Mouse (Mus musculus) intestine, embryonic 16.5 days (tissue): Measurements from ENCODE around the gene Mgat5b. TPM values are rescaled to one million over a fixed set of nuclear protein-coding genes. Genes with fewer than 3 reads are reported as not detected.
A peak's percentile ranks its signal among the peaks of the same experiment; 100 is the strongest.

Experiments
- ATAC-seq: fragments of 200-750 bp; cut with Nextera tagmentation; 2 replicates; pipeline ENCODE4 v1.8.0; 2017; ENCODE audit warnings: moderate TSS enrichment, moderate library complexity
- H3K27ac ChIP-seq: fragments of 300-500 bp; sonication (generic); 2 replicates; pipeline ENCODE4 v1.5.1; 2014; ENCODE audit warnings: mild to moderate bottlenecking, low read length
- H3K27me3 ChIP-seq: fragments of 300-500 bp; sonication (generic); replicated peaks from 2 replicates; pipeline ENCODE4 v1.6.1; 2014; ENCODE audit warnings: low read length, control low read depth, mixed read lengths; ENCODE audit not compliant: control insufficient read depth, insufficient read depth
- H3K36me3 ChIP-seq: fragments of 300-500 bp; sonication (generic); 2 replicates; pipeline ENCODE4 v1.6.1; 2014; ENCODE audit warnings: low read length, control low read depth; ENCODE audit not compliant: control insufficient read depth, insufficient read depth
- H3K4me1 ChIP-seq: fragments of 300-500 bp; sonication (generic); 2 replicates; pipeline ENCODE4 v1.6.1; 2014; ENCODE audit warnings: low read length, control low read depth, mixed read lengths; ENCODE audit not compliant: control insufficient read depth, insufficient read depth
- H3K4me2 ChIP-seq: fragments of 300-500 bp; sonication (generic); 2 replicates; pipeline ENCODE4 v1.6.1; 2014; ENCODE audit warnings: low read depth, low read length, control low read depth
- H3K4me3 ChIP-seq: fragments of 300-500 bp; sonication (generic); 2 replicates; pipeline ENCODE4 v1.5.1; 2014; ENCODE audit warnings: mild to moderate bottlenecking, low read length
- H3K9ac ChIP-seq: fragments of 300-500 bp; sonication (generic); 2 replicates; pipeline ENCODE4 v1.6.1; 2014; ENCODE audit warnings: low read depth, low read length
- H3K9me3 ChIP-seq: fragments of 300-500 bp; sonication (generic); 2 replicates; pipeline ENCODE4 v1.6.1; 2016; ENCODE audit warnings: low read length, control low read depth; ENCODE audit not compliant: control insufficient read depth
- WGBS: fragments of 180-500 bp; shearing (Covaris S2); extraction: QIAGEN DNeasy Blood & Tissue Kit; methylation state at CpG from one replicate; pipeline ENCODE4 v1.1.7; 2014; 5-methylcytosine and 5-hydroxymethylcytosine counted together
- polyA plus RNA-seq: library from polyadenylated mRNA; unstranded; fragments of >200 nt; fragmentation: Nextera tagmentation; extraction: Ambion mirVana; gene quantifications from 2 replicates; pipeline ENCODE4 v1.2.1, GENCODE M21; 2015

Mgat5b gene
- polyA plus RNA-seq: 0.54 and 0.55 TPM in 2 replicates

GRCm38 (mm10) chr11:116918323-116919185, at the start of gene Mgat5b:
Mgat5b (plus strand) TSS chr11:116918863.
- no peak within 1 kb of the TSS for H3K27ac ChIP-seq

DNA sequence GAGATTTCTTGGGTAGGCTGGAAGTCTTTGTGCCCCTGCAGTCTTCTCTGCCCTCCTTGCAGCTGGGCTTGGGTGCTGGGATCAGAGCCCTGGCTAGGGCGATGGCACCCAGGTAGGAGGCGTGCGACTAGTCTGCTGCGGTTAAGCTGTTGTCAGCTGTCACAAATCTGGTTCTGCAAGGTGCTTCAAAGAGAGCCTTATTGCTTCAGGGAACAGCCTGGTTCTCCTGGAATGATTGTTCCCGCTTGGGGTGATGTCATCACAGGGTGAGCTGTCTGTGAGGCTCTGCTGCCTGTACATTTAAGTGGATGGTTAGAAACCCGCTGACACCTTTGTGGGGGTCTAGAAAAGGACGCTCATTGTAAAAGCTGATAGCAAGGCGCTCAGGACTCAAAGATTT, 49.4 kb upstream of the Mgat5b start:
- H3K4me1 ChIP-seq: no peaks in the 10 kb centered on the region
- H3K27ac ChIP-seq: no peak overlapping the region
- H3K4me2 ChIP-seq: no peak overlapping the region
- H3K27me3 ChIP-seq: no peaks in the 10 kb centered on the region
- H3K9ac ChIP-seq: no peak overlapping the region
- no peak for ATAC-seq
- WGBS: 73% methylated on average over 8 of the region's 8 CpGs
- 0 out of 2 replicates have a peak, but pooled peaks cover 11% of the 10 kb centered on the region for H3K36me3 ChIP-seq
- no peaks in the 10 kb centered on the region for H3K9me3 ChIP-seq
- H3K4me3 ChIP-seq: no peak overlapping the region

More at GRCm38 (mm10) chr11:116918323-116919185, at the start of gene Mgat5b:
- Histone ChIP-seq H3K36me3 (no peaks in the 10 kb centered on the region), H3K4me1 (peaks cover 9% of the 10 kb centered on the region), H3K9ac (peak within 1 kb of the TSS; percentile 70), H3K4me3 (peak within 1 kb of the TSS; percentile 60), H3K4me2 (peak within 1 kb of the TSS; percentile 99), H3K27me3 (peaks cover 54% of the 10 kb centered on the region), H3K9me3 (no peaks in the 10 kb centered on the region)
- ATAC-seq: peak; percentile 83
- 2% methylated on average over 88 of the region's 90 CpGs for WGBS

GRCm38 (mm10) chr11:116869641-116870040, 49.0 kb upstream of the Mgat5b start:
- 84% methylated on average over 4 of the region's 4 CpGs for WGBS
- Histone ChIP-seq H3K9ac (no peak overlapping the region), H3K27me3 (no peaks in the 10 kb centered on the region), H3K36me3 (0 out of 2 replicates have a peak, but pooled peaks cover 13% of the 10 kb centered on the region), H3K4me1 (no peaks in the 10 kb centered on the region), H3K27ac (no peak overlapping the region), H3K4me3 (no peak overlapping the region), H3K9me3 (no peaks in the 10 kb centered on the region), H3K4me2 (no peak overlapping the region)
- ATAC-seq: no peak

DNA sequence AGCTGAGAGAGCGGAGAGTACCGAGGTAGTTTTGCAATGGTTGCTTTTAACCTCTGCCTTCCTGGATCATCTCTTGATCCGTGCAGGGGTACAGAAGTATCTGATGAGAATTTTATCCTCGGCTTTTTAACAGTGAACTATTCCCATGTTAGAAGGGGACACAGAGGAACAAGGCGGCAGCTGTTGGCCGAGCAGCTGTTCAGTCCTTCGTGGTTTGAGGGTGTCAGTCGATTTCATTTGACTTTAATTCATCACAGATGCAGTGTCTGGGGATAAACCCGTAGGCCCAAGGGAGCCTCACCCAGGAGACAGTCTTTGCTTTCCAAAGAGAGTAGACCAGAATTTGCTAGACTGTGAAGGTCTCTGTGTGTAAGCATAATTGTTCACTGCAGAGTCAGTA, 47.1 kb upstream of the Mgat5b start:
- no peak for ATAC-seq
- Histone ChIP-seq H3K36me3 (0 out of 2 replicates have a peak, but pooled peaks cover 13% of the 10 kb centered on the region), H3K9me3 (no peaks in the 10 kb centered on the region), H3K9ac (no peak overlapping the region), H3K4me3 (no peak overlapping the region), H3K27ac (no peak overlapping the region), H3K4me1 (no peaks in the 10 kb centered on the region), H3K27me3 (no peaks in the 10 kb centered on the region), H3K4me2 (no peak overlapping the region)
- WGBS: 89% methylated on average over 9 of the region's 9 CpGs

DNA sequence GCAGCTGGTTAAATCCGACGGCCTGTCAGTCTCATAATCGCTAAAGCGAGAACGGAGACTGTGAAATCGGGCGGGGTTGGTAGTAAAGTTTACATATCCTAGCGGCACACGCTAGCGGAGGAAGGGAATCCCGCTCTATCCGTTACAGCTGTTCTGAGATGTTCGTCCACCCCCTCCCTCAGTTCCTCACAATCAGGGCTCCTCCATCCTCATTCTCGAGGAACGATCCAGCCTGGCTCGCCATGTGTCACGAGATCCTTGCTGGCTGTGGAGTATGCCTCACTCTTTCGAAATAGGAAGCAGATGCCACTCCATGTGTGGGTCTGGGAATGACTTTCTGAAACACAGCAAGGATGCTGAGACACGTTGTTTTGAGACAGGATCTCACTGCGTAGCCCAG, 44.7 kb upstream of the Mgat5b start:
- WGBS: 87% methylated on average over 20 of the region's 20 CpGs
- Histone ChIP-seq H3K27ac (no peak overlapping the region), H3K4me2 (no peak overlapping the region)

GRCm38 (mm10) chr11:116878454-116878853, 40.2 kb upstream of the Mgat5b start:
- H3K9me3 ChIP-seq: no peaks in the 10 kb centered on the region
- no peak overlapping the region for H3K27ac ChIP-seq
- H3K27me3 ChIP-seq: no peaks in the 10 kb centered on the region
- H3K4me3 ChIP-seq: no peak overlapping the region
- 85% methylated on average over 8 of the region's 8 CpGs for WGBS
- 0 out of 2 replicates have a peak, but pooled peaks have one; percentile 21 for ATAC-seq
- H3K9ac ChIP-seq: no peak overlapping the region
- 0 out of 2 replicates have a peak, but pooled peaks cover 9% of the 10 kb centered on the region for H3K36me3 ChIP-seq
- no peaks in the 10 kb centered on the region for H3K4me1 ChIP-seq
- H3K4me2 ChIP-seq: no peak overlapping the region

More for the DNA sequence above, 44.7 kb upstream of the Mgat5b start:
- H3K9ac ChIP-seq: no peak overlapping the region
- 0 out of 2 replicates have a peak, but pooled peaks cover 13% of the 10 kb centered on the region for H3K36me3 ChIP-seq
- no peaks in the 10 kb centered on the region for H3K27me3 ChIP-seq
- H3K4me1 ChIP-seq: no peaks in the 10 kb centered on the region
- H3K9me3 ChIP-seq: no peaks in the 10 kb centered on the region
- no peak for ATAC-seq
- no peak overlapping the region for H3K4me3 ChIP-seq

- Histone ChIP-seq H3K27me3 (no peaks in the 10 kb centered on the region), H3K4me3 (no peak overlapping the region), H3K9ac (no peak overlapping the region), H3K36me3 (no peaks in the 10 kb centered on the region), H3K27ac (no peak overlapping the region), H3K9me3 (no peaks in the 10 kb centered on the region), H3K4me2 (no peak overlapping the region), H3K4me1 (no peaks in the 10 kb centered on the region)
- ATAC-seq: no peak
- 66% methylated on average over 7 of the region's 7 CpGs for WGBS
These were observed 37.8 kb upstream of the Mgat5b start for GRCm38 (mm10) chr11:116880839-116881238.

GRCm38 (mm10) chr11:116881440-116881839, 37.2 kb upstream of the Mgat5b start:
- WGBS: 59% methylated on average over 5 of the region's 5 CpGs
- no peak overlapping the region for H3K4me3 ChIP-seq

GRCm38 (mm10) chr11:116882446-116882845, 36.2 kb upstream of the Mgat5b start:
- no peaks in the 10 kb centered on the region for H3K4me1 ChIP-seq
- 77% methylated on average over 10 of the region's 10 CpGs for WGBS
- no peak overlapping the region for H3K9ac ChIP-seq
- ATAC-seq: no peak
- H3K27me3 ChIP-seq: no peaks in the 10 kb centered on the region; the same call in 1 of the 2 replicates
- H3K4me3 ChIP-seq: no peak overlapping the region
- H3K27ac ChIP-seq: no peak overlapping the region
- no peak overlapping the region for H3K4me2 ChIP-seq
- H3K36me3 ChIP-seq: no peaks in the 10 kb centered on the region
- no peaks in the 10 kb centered on the region for H3K9me3 ChIP-seq

More at GRCm38 (mm10) chr11:116881440-116881839, 37.2 kb upstream of the Mgat5b start:
- H3K36me3 ChIP-seq: no peaks in the 10 kb centered on the region
- no peak overlapping the region for H3K4me2 ChIP-seq
- ATAC-seq: no peak
- no peak overlapping the region for H3K27ac ChIP-seq
- H3K4me1 ChIP-seq: no peaks in the 10 kb centered on the region
- no peak overlapping the region for H3K9ac ChIP-seq
- no peaks in the 10 kb centered on the region for H3K27me3 ChIP-seq
- H3K9me3 ChIP-seq: no peaks in the 10 kb centered on the region
